1 mouse cellular context compared by ENCODE assay signal in the genomic region with DNA sequence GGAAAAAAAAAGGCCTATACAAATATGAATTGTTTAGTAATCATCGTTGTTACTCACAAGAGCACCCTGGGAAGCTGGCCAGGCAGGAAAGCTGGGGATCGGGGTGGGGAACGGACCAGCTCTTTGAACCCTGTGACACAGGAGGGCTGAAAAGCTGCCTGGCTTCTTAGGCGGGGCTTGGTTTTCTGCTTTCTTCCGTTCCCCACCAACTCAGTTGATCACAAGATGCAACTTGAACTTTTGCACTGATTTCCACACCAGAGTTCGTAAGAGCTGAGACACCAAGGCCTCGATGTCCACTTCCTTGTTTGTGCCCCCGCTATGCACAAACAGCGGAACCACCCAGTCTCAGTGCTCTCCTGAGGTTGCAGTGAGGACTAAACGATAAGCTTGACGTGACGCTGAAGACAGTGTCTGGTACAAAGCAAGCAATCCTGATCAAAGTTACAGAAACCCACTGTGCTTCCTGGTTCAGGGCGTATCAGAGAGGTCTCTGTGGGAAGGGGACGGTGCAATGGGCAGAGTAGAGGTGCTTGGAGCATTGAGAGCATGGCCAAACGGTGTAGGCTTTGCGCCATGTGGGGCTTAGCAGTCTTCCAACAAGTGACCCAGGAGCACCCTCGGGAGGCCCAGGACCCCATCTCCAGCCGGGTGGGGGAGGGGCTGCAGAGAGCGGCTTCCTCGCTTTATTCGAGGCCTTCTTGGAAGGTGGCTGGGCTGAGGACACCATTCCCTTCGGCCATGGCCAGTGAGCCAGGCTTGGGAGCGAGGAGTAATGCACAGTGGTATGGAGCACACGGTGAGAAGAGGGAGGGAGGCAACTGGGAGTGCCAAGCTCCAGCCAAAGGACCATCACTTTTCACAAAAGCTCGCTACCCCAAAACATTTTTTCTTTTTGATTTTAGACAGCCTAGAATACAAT.
TF ChIP-seq lines count a peak whose summit lies in the region.

No protein-coding gene starts in this region.

TF ChIP-seq in CH12.LX, 34 proteins besides CTCF, POLR2A, EP300 and RAD21 (continued from another document):
- TF ChIP-seq TCF12 (IDR thresholded peaks at IDR 0.05; ENCODE audit: low read depth, low read length) (peak; percentile 59; the same call in 1 of the 2 replicates), MYC (IDR thresholded peaks at IDR 0.05; ENCODE audit: low read depth, low read length) (peak; percentile 51; the same call in 1 of the 2 replicates), NRF1 (IDR thresholded peaks at IDR 0.05; ENCODE audit: low read depth, low read length) (no peak), MXI1 (IDR thresholded peaks at IDR 0.05; ENCODE audit: low read depth, low read length) (peak; percentile 73; the same call in 1 of the 2 replicates), UBTF (IDR thresholded peaks at IDR 0.05; ENCODE audit: low read depth, low read length) (peak; percentile 84), NELFE (IDR thresholded peaks at IDR 0.05; ENCODE audit: low read depth, low read length) (peak; percentile 58; the same call in 1 of the 2 replicates), KAT2A (IDR thresholded peaks at IDR 0.05; ENCODE audit: insufficient replicate concordance, low read length) (no peak), MAZ (IDR thresholded peaks at IDR 0.05; ENCODE audit: low read depth, low read length) (peak; percentile 65; the same call in 1 of the 2 replicates), MAFK (IDR thresholded peaks at IDR 0.05; ENCODE audit: insufficient replicate concordance, low read length) (no peak; the same call in 1 of the 2 replicates), ZNF384 (IDR thresholded peaks at IDR 0.05; ENCODE audit: low read depth, low read length) (no peak), BHLHE40 (IDR thresholded peaks at IDR 0.05; ENCODE audit: low read depth, low read length) (no peak; the same call in 1 of the 2 replicates), CHD1 (IDR thresholded peaks at IDR 0.05; ENCODE audit: low read depth, low read length) (peak; percentile 92; the same call in 1 of the 2 replicates), ELF1 (IDR thresholded peaks at IDR 0.05; ENCODE audit: low read depth, low read length) (peak; percentile 89)
